Mouse (Mus musculus) megakaryocyte, embryonic 14.5 days (primary cell): ENCODE measurements at regions not wholly inside any gene's neighbourhood (a gene's known extent, or its start where the extent isn't known, plus 50 kb on each side); places are given as distances from the start of the nearest gene placed in this dataset.

Experiments used
- H3K27me3 ChIP-seq: replicated peaks from 2 replicates; pipeline ENCODE3; 2012; ENCODE audit warnings: inconsistent platforms
- H3K36me3 ChIP-seq: replicated peaks from 2 replicates; pipeline ENCODE3; 2012; ENCODE audit warnings: low read length, inconsistent platforms, mixed read lengths
- H3K4me1 ChIP-seq: 2 replicates; pipeline ENCODE4 v1.6.1; 2012; ENCODE audit warnings: inconsistent platforms
- H3K4me3 ChIP-seq: replicated peaks from 2 replicates; pipeline ENCODE3; 2012; ENCODE audit warnings: moderate library complexity, mild to moderate bottlenecking, inconsistent platforms
- H3K9me3 ChIP-seq: 2 replicates; pipeline ENCODE4 v1.6.1; 2012; ENCODE audit warnings: inconsistent platforms
- FLI1 ChIP-seq: IDR thresholded peaks from 2 replicates; pipeline ENCODE4 v1.6.1; 2012; ENCODE audit warnings: low read length, inconsistent platforms, mixed read lengths
- GATA1 ChIP-seq: IDR thresholded peaks from 3 replicates; pipeline ENCODE4 v1.6.1; 2012; ENCODE audit warnings: mixed read lengths, low read length, inconsistent platforms, borderline replicate concordance

- Histone ChIP-seq H3K9me3 (peaks cover 9% of the 10 kb centered on the region; the same call in 1 of the 2 replicates), H3K36me3 (no peaks in the 10 kb centered on the region), H3K4me1 (no peaks in the 10 kb centered on the region), H3K27me3 (no peaks in the 10 kb centered on the region), H3K4me3 (no peak overlapping the region)
- TF ChIP-seq GATA1 (no peak), FLI1 (no peak)
These were observed 79.2 kb downstream of the 1700020N01Rik start for GRCm38 (mm10) chr10:21672171-21672570.

- TF ChIP-seq FLI1, result no peak
- no peak for TF ChIP-seq GATA1
- Histone ChIP-seq H3K36me3 (no peaks in the 10 kb centered on the region), H3K27me3 (no peaks in the 10 kb centered on the region), H3K4me1 (no peaks in the 10 kb centered on the region), H3K4me3 (no peak overlapping the region), H3K9me3 (peaks cover 11% of the 10 kb centered on the region; the same call in 1 of the 2 replicates)
These were observed 79.7 kb downstream of the 1700020N01Rik start for GRCm38 (mm10) chr10:21672666-21673065.

GRCm38 (mm10) chr10:21673831-21674230 lies 80.9 kb downstream of the 1700020N01Rik start:
- Histone ChIP-seq H3K4me3 (no peak overlapping the region), H3K4me1 (no peaks in the 10 kb centered on the region), H3K36me3 (no peaks in the 10 kb centered on the region), H3K27me3 (no peaks in the 10 kb centered on the region), H3K9me3 (peaks cover 11% of the 10 kb centered on the region; the same call in 1 of the 2 replicates)
- TF ChIP-seq FLI1 (no peak), GATA1 (no peak)

DNA sequence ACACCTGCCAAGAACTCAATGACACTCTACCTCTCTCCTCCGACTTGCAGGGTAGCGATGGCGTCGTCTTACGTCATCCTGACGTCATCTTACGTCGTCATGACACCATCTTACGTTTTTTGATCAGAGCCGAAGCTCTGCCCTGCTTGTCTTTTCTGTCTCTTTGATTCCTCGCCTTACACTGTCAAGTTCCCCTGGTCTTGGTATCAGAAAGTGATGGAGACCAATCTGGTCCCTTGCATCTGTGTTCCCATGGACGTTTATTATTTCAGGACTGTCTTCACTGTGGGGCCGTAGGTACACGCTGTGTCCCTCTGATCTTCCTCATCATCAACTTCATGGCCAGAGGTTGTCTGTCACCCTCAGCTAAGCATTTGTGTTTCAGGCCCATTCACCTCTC lies 82.8 kb downstream of the 1700020N01Rik start:
- TF ChIP-seq GATA1, result no peak
- no peak for TF ChIP-seq FLI1
- no peak overlapping the region for H3K4me3 ChIP-seq
- H3K4me1 ChIP-seq, result no peaks in the 10 kb centered on the region
- no peaks in the 10 kb centered on the region for H3K36me3 ChIP-seq
- no peaks in the 10 kb centered on the region for H3K27me3 ChIP-seq
- H3K9me3 ChIP-seq, result peaks cover 9% of the 10 kb centered on the region; the same call in 1 of the 2 replicates

- Histone ChIP-seq H3K36me3 (no peaks in the 10 kb centered on the region), H3K9me3 (peaks cover 9% of the 10 kb centered on the region; the same call in 1 of the 2 replicates), H3K27me3 (no peaks in the 10 kb centered on the region), H3K4me1 (no peaks in the 10 kb centered on the region), H3K4me3 (no peak overlapping the region)
- TF ChIP-seq FLI1, result no peak
- TF ChIP-seq GATA1, result no peak
These were observed 85.0 kb downstream of the 1700020N01Rik start for GRCm38 (mm10) chr10:21677911-21678310.

DNA sequence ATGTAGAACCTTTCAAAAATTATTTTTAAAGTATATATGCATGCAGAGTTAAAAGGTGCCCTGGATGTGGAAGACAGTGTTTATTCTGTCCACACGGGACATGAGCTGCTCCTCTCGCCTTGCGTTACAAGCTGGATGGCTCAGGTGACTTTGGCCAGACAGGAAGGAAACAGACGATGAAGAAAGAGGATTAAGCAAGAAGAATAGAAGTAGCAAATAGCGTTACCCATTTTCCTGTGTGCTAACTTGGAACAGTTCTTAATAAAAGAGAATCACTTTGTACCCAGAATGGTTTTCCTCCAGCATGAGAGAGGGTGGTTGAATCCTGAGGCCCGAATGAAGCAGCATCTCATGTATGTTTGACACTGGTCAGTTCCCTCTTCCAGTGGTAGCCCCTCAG lies 85.4 kb downstream of the 1700020N01Rik start:
- Histone ChIP-seq H3K4me3 (no peak overlapping the region), H3K36me3 (no peaks in the 10 kb centered on the region), H3K27me3 (no peaks in the 10 kb centered on the region), H3K9me3 (peaks cover 9% of the 10 kb centered on the region; the same call in 1 of the 2 replicates), H3K4me1 (no peaks in the 10 kb centered on the region)
- TF ChIP-seq GATA1 (no peak), FLI1 (no peak)

GRCm38 (mm10) chr10:21678811-21679451 lies 86.0 kb downstream of the 1700020N01Rik start:
- H3K27me3 ChIP-seq, result no peaks in the 10 kb centered on the region
- TF ChIP-seq GATA1 (no peak), FLI1 (no peak)
- no peaks in the 10 kb centered on the region for H3K4me1 ChIP-seq
- H3K36me3 ChIP-seq, result no peaks in the 10 kb centered on the region
- no peak overlapping the region for H3K4me3 ChIP-seq
- H3K9me3 ChIP-seq, result peaks cover 9% of the 10 kb centered on the region; the same call in 1 of the 2 replicates

GRCm38 (mm10) chr10:21680789-21681188 lies 87.8 kb downstream of the 1700020N01Rik start:
- no peaks in the 10 kb centered on the region for H3K36me3 ChIP-seq
- H3K9me3 ChIP-seq, result peaks cover 7% of the 10 kb centered on the region; the same call in 1 of the 2 replicates
- TF ChIP-seq GATA1 (no peak), FLI1 (no peak)
- no peak overlapping the region for H3K4me3 ChIP-seq
- no peaks in the 10 kb centered on the region for H3K27me3 ChIP-seq
- H3K4me1 ChIP-seq, result no peaks in the 10 kb centered on the region

GRCm38 (mm10) chr10:21684286-21685013 lies 91.5 kb downstream of the 1700020N01Rik start:
- TF ChIP-seq GATA1 (no peak), FLI1 (no peak)
- Histone ChIP-seq H3K36me3 (no peaks in the 10 kb centered on the region), H3K27me3 (no peaks in the 10 kb centered on the region), H3K9me3 (no peaks in the 10 kb centered on the region), H3K4me3 (no peak overlapping the region), H3K4me1 (no peaks in the 10 kb centered on the region)
